Mouse (Mus musculus) left cerebral cortex, postnatal 4 days (tissue): ENCODE data around the gene Ddn. TPM values are rescaled to one million over a fixed set of nuclear protein-coding genes. Genes with fewer than 3 reads are reported as not detected.

ENCODE experiments used
- DNase-seq: peaks from one replicate; pipeline ENCODE4 v3.0.0-alpha.2; 2022
- intact Hi-C: fragments of 180-260 bp; cut with DNase I; formaldehyde crosslinking; loops from one replicate; pipeline ENCODE4 v1.15.1; 2025
- total RNA-seq, 2 experiments: library from RNA; stranded (reverse); gene quantifications; 2 replicates each; pipeline ENCODE4 v1.2.3; 2021

The Ddn gene
- total RNA-seq, 2 experiments from 2014 or later: 113 to 118 TPM

- DNase-seq: no peak
- intact Hi-C loops: no loop called here
These were observed 31.0 kb downstream of the Ddn start for GRCm38 (mm10) chr15:98778191-98778770.

DNA sequence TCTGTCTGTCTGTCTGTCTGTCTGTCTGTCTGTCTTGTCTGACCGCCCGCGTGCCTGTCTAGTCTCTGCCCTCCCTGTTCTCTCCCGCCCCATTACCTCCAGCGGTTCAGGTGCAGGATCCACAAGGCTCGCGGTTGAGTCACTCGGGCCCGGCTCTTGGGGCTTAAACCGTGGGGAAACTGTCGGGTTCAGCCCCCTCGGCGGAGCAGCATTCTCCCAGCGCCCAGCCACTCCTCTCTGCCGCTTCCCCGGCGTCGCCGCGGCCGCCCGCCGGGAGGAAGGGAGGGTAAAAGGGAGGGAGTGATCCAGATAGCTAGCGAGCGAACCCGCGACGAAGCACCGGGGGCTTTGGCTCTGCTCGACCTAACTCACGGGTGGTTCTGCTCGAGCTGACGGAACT lies 31.5 kb downstream of the Ddn start, which contains the start of gene Wnt10b:
Wnt10b (minus strand) TSS at position 389 of the 400 bp plus-strand sequence.
- intact Hi-C loops: no loop called here
- DNase-seq: no peak

DNA sequence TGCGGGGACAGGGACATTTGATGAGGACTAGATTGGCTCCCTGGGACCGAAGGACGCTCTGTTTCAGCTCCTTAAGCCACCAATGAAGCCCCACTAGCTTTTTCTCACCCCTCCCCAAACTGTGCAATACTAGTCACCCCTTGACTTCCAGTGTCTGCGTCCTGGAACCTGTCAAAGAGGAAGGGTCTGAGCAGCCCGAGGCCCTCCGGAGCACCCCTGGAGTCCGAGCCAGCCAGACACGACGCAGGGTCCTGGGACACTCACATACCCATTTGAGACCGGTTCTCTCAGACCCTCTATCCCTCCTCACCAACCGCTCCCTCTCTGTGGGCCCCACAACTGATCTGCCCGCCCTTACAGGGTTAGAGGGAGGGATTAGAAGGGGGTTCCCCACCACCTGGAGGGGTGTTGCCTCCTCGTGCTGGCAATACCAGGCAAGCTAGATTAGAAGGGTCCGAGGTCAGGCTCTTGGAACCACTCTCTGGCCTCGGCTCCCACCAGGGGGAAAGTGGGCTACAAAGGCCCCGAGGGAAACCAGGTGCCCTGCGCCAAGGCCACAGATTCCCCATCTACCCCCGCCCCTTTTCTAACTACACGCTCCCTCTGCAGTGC lies 32.2 kb downstream of the Ddn start:
- intact Hi-C loops: no loop called here
- DNase-seq: no peak

GRCm38 (mm10) chr15:98776280-98777004 lies 32.8 kb downstream of the Ddn start:
- no peak for DNase-seq
- intact Hi-C loops: no loop called here

DNA sequence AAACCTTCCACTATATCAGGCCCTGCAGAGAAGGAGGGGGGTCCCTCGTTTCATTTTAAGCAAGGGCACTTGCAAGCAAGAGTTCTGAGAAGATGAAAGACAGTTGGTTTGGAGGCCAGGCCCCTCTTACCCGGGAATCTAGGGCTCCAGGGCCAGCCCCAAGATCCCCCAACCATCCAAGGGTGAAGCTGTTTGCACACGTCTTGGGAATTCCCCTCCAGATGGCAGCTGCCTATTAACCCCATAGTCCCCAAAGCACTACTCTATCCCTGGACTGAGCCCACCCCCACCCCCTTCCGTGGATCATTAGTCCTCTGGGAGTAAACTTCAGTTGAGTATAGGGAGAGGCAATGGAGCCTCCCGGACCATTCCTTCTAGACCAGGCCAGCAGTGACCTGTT lies 33.8 kb downstream of the Ddn start:
- no peak for DNase-seq
- intact Hi-C loops: no loop called here

DNA sequence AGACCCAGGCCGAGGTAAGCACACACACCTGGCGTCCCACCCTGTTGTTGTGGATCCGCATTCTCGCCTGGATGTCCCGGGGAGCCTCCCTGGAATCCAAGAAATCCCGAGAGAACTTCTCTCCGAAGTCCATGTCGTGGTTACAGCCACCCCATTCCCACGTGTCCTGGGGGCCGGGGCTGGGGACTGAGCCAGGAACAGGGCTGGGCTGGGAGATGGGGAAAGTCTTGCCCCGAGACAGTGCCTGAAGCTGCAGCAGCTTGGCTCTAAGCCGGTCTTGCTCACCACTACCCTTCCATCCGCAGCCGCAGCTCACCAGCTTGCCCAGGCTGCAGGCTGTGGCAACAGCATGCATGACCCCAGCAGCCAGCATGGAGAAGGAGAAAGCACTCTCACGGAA lies 35.2 kb downstream of the Ddn start:
- intact Hi-C loops: no loop called here
- no peak for DNase-seq

DNA sequence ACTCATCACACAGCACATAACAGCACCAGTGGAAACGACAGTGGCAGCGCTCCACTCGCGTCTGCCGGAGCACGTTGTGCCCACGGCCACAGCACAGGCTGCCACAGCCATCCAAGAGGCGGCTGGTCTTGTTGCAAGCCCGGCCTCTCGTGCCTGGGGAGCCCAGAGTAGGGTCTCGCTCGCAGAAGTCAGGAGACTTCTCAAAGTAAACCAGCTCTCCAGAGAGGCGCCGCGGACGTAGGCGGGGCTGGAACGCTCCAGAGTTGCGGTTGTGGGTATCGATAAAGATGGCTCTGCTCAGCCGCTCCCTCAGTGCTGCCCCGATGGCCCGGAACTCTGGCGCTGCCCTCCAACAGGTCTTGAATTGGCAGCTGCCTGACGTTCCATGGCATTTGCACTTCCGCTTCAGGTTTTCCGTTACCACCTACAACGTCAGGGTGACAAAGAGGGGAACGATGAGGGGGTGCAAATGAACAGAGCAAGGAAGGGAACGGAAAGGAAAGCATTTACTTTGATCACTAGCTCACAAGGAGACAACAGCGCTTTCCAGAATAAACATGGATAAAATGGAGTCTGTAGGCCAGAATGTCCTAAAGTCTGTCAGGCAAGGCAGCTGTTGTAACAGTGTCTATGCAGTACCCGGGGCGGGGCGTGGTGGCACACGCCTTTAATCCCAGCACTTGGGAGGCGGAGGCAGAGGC lies 36.6 kb downstream of the Ddn start:
- intact Hi-C loops: no loop called here
- DNase-seq: no peak

GRCm38 (mm10) chr15:98771813-98772425 lies 37.4 kb downstream of the Ddn start:
- intact Hi-C loops: no loop called here
- DNase-seq: no peak

GRCm38 (mm10) chr15:98768259-98768658 lies 41.0 kb downstream of the Ddn start:
- DNase-seq: no peak
- intact Hi-C loops: no loop called here

GRCm38 (mm10) chr15:98765929-98766328 lies 43.4 kb downstream of the Ddn start:
- intact Hi-C loops: no loop called here
- no peak for DNase-seq

GRCm38 (mm10) chr15:98762670-98763529 lies 46.4 kb downstream of the Ddn start, which contains the start of gene Arf3:
TSS of gene Arf3 (minus strand) at chr15:98763214.
- intact Hi-C loops: no loop called here

GRCm38 (mm10) chr15:98762201-98762621 lies 47.1 kb downstream of the Ddn start:
- DNase-seq: peak; percentile 86
- intact Hi-C loops: no loop called here

More at GRCm38 (mm10) chr15:98762670-98763529, 46.4 kb downstream of the Ddn start, which contains the start of gene Arf3:
- peak; percentile 97 for DNase-seq

DNA sequence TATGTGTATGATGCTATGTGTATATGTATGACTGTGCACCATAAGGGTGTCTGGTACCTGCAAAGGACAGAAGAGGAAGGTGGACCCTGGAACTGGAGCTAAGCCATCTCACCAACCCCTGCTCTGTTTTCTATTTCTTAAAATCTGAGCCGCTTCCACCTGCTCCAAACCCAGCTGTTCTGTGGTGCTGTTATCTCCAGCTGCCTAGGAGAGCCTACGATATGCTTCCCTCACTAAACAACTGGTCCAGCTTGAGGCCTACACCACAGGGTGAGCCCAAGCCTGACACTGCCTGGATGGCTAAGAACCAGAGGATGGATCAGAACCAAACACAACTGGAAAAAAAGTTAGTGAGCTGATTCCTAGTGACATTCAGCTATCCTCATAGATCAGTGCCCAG lies 55.2 kb downstream of the Ddn start:
- no peak for DNase-seq
- intact Hi-C loops: no loop called here

Other genes starting within 250 kb of the Ddn start
- gene Ccnt1, start 238.6 kb downstream of the Ddn start, total RNA-seq: 10 to 100 TPM; 51.5 to 61.1 TPM
- gene 4930415O20Rik, start 238.5 kb downstream of the Ddn start, total RNA-seq: not detected
- 10 to 100 TPM; 55.1 to 56.6 TPM for gene Adcy6, start 199.4 kb downstream of the Ddn start, total RNA-seq
- 100 to 1,000 TPM; 213 to 226 TPM for gene Cacnb3, start 178.7 kb downstream of the Ddn start, total RNA-seq
- gene Ddx23, start 146.6 kb downstream of the Ddn start, total RNA-seq: 10 to 100 TPM; 62.5 to 68.6 TPM
- 10 to 100 TPM; 46.5 to 49.7 TPM for gene Rnd1, start 132.0 kb downstream of the Ddn start, total RNA-seq
- 10 to 100 TPM in 1 of 2 experiments, 1 to 10 TPM in 1; 9.9 to 10.3 TPM for gene Ccdc65, start 101.3 kb downstream of the Ddn start, total RNA-seq
- 1 to 10 TPM; 2.7 to 3.5 TPM for gene Fkbp11, start 81.3 kb downstream of the Ddn start, total RNA-seq
- gene Arf3, start 46.3 kb downstream of the Ddn start, total RNA-seq: 100 to 1,000 TPM; 318 to 348 TPM
- under 1 TPM; 0.36 to 0.40 TPM for gene Wnt10b, start 31.3 kb downstream of the Ddn start, total RNA-seq
- gene Wnt1, start 19.6 kb downstream of the Ddn start, total RNA-seq: not detected
- 10 to 100 TPM; 35.0 to 38.1 TPM for gene Prkag1, start 22.0 kb upstream of the Ddn start, total RNA-seq
- gene Kmt2d, start 61.7 kb upstream of the Ddn start, total RNA-seq: 10 to 100 TPM; 74.2 to 74.4 TPM
- gene Rhebl1, start 85.0 kb upstream of the Ddn start, total RNA-seq: 10 to 100 TPM; 18.3 to 18.4 TPM
- gene Dhh, start 89.0 kb upstream of the Ddn start, total RNA-seq: under 1 TPM; 0.28 to 0.36 TPM
- gene Lmbr1l, start 108.7 kb upstream of the Ddn start, total RNA-seq: 10 to 100 TPM; 31.4 to 42.2 TPM
- gene Tuba1b, start 125.1 kb upstream of the Ddn start, total RNA-seq: 1,000 to 10,000 TPM; 1,107 to 1,135 TPM
- gene Gm49450, start 144.1 kb upstream of the Ddn start, total RNA-seq: not detected
- 1,000 to 10,000 TPM; 8,276 to 8,744 TPM for gene Tuba1a, start 144.2 kb upstream of the Ddn start, total RNA-seq
- gene Tuba1c, start 220.4 kb upstream of the Ddn start, total RNA-seq: 100 to 1,000 TPM; 548 to 589 TPM
- 1 to 10 TPM; 4.0 to 5.2 TPM for gene Prph, start 245.7 kb upstream of the Ddn start, total RNA-seq